ENCODE assay signal across 27 mouse cellular contexts in the genomic region with DNA sequence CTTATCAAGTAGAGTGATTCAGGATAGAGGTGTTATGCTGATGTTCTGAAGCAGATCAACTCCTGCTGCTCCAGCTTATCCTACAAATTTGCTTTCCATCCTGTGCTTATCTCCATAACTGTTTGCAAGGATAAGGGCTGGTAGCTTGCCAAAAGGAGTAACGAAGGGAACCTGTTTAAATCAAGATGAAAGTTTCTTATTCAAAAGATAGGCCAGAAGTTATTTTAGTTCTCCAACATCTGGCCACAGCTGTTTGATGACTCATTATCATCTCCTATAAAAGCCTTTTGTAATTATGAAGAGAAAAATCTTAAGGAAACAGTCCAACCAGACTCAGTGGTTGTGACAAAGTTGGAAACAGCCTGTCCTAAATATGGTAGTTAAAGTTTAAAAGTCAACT.
"Had no signal": no experiment of that assay in that cellular context is flagged by ENCODE, and none has a peak within 500 bp of the region (broad histone marks: within the 10 kb centered on the region; RNA-seq: fewer than 3 reads in every experiment).

No protein-coding gene starts in this region.

- H3K9ac ChIP-seq: limb, embryonic 12.5 days; limb, embryonic 13.5 days; limb, embryonic 15.5 days; liver, embryonic 12.5 days; liver, embryonic 13.5 days; liver, embryonic 14.5 days; liver, embryonic 15.5 days; liver, postnatal 0 days; lung, embryonic 14.5 days; lung, embryonic 15.5 days; midbrain, embryonic 12.5 days; midbrain, embryonic 13.5 days; midbrain, embryonic 15.5 days had no signal

- DNase-seq: left cerebral cortex, postnatal 4 days; liver; liver, embryonic 13.5 days; liver, postnatal 0 days; lung, adult 18-20 months; lung, adult 2 months; lung, embryonic 14.5 days; lung, postnatal 10 days; lung, postnatal 14 days; lung, postnatal 36 days; lung, postnatal 4 days; midbrain, embryonic 14.5 days had no signal

- H3K4me3 ChIP-seq: limb, embryonic 10.5 days; limb, embryonic 12.5 days; limb, embryonic 13.5 days; limb, embryonic 15.5 days; liver, embryonic 12.5 days; liver, embryonic 13.5 days; liver, embryonic 15.5 days; lung, embryonic 15.5 days; megakaryocyte, embryonic 14.5 days; midbrain, embryonic 10.5 days; midbrain, embryonic 12.5 days; midbrain, embryonic 13.5 days; midbrain, embryonic 15.5 days; myocyte had no signal

- H3K4me1 ChIP-seq: limb, embryonic 10.5 days; limb, embryonic 12.5 days; limb, embryonic 13.5 days; limb, embryonic 15.5 days; liver, embryonic 12.5 days; liver, embryonic 13.5 days; liver, embryonic 15.5 days; lung, embryonic 15.5 days; midbrain, embryonic 10.5 days; midbrain, embryonic 12.5 days; midbrain, embryonic 13.5 days; midbrain, embryonic 15.5 days had no signal

- H3K9me3 ChIP-seq: limb, embryonic 10.5 days; limb, embryonic 12.5 days; limb, embryonic 13.5 days; limb, embryonic 15.5 days; liver, embryonic 12.5 days; liver, embryonic 13.5 days; liver, embryonic 15.5 days; lung, embryonic 15.5 days; midbrain, embryonic 10.5 days; midbrain, embryonic 12.5 days; midbrain, embryonic 13.5 days; midbrain, embryonic 15.5 days had no signal

- H3K27ac ChIP-seq: limb, embryonic 10.5 days; limb, embryonic 12.5 days; limb, embryonic 13.5 days; limb, embryonic 15.5 days; liver, embryonic 12.5 days; liver, embryonic 13.5 days; liver, embryonic 14.5 days; liver, embryonic 15.5 days; lung, embryonic 15.5 days; macrophage; midbrain, embryonic 10.5 days; midbrain, embryonic 12.5 days; midbrain, embryonic 13.5 days; midbrain, embryonic 15.5 days had no signal

- H3K27me3 ChIP-seq: limb, embryonic 12.5 days; limb, embryonic 13.5 days; limb, embryonic 15.5 days; liver, embryonic 12.5 days; liver, embryonic 13.5 days; liver, embryonic 15.5 days; lung, embryonic 15.5 days; megakaryocyte, embryonic 14.5 days; midbrain, embryonic 12.5 days; midbrain, embryonic 13.5 days; midbrain, embryonic 15.5 days had no signal

- H3K36me3 ChIP-seq: limb, embryonic 10.5 days; limb, embryonic 12.5 days; limb, embryonic 13.5 days; limb, embryonic 15.5 days; liver, embryonic 12.5 days; liver, embryonic 13.5 days; liver, embryonic 15.5 days; lung, embryonic 15.5 days; midbrain, embryonic 10.5 days; midbrain, embryonic 12.5 days; midbrain, embryonic 13.5 days; midbrain, embryonic 15.5 days had no signal
